Mouse (Mus musculus) subcutaneous adipose tissue, adult 2 months (tissue): Measurements from ENCODE around the gene Zfp74. TPM values are rescaled to one million over a fixed set of nuclear protein-coding genes. Genes with fewer than 3 reads are reported as not detected.

ENCODE experiments used
- polyA plus RNA-seq: library from polyadenylated mRNA; depleted of rRNA; stranded (reverse); fragments of >200 nt; gene quantifications from 2 replicates; pipeline ENCODE4 v1.2.3, GENCODE M21; 2012; ENCODE audit warnings: low replicate concordance; rRNA removed

The Zfp74 gene
- 4.5 and 9.0 TPM in 2 replicates for polyA plus RNA-seq

GRCm38 (mm10) chr7:29953513-29954401, at the start of gene Zfp74:
Zfp74 (minus strand) TSS chr7:29954089.

DNA sequence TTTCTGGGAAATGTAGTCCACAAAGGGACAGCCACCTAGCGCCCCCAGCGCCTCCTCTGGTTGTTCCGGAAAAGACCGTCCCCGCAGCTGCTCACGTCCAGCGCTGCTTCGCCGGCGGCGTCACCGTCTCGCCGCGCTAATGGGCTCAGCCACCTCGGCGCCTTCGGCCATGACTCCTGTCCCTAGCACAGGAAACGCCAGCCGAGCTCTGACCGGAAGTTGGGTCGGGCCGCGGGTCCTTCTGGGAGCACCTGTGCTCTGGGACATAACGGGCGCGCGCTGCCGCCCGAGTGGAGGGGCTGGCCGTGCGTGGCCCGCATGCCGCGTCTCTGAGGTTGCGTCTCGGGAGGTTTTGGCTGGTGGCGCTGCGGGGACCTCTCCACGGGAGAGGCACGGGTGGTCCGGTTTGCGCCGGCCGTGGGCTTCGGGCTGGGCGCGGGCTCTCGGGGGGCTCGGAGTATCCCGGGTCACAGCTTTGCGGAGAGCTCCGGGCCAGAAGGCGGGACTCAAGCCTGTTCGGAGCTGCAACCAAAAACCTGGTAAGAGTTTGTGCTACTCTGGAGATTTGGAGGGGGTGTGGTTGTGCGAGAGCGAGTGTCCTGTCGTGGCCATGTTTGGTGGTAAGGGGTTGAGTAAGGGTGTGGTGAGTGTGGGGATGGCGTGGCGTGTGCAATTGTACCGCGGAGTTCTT, 29.9 kb upstream of the Zfp74 start, which contains the start of gene Zfp568:
Gene Zfp568, plus strand, starts transcription at position 266 of the 691 bp plus-strand sequence.

DNA sequence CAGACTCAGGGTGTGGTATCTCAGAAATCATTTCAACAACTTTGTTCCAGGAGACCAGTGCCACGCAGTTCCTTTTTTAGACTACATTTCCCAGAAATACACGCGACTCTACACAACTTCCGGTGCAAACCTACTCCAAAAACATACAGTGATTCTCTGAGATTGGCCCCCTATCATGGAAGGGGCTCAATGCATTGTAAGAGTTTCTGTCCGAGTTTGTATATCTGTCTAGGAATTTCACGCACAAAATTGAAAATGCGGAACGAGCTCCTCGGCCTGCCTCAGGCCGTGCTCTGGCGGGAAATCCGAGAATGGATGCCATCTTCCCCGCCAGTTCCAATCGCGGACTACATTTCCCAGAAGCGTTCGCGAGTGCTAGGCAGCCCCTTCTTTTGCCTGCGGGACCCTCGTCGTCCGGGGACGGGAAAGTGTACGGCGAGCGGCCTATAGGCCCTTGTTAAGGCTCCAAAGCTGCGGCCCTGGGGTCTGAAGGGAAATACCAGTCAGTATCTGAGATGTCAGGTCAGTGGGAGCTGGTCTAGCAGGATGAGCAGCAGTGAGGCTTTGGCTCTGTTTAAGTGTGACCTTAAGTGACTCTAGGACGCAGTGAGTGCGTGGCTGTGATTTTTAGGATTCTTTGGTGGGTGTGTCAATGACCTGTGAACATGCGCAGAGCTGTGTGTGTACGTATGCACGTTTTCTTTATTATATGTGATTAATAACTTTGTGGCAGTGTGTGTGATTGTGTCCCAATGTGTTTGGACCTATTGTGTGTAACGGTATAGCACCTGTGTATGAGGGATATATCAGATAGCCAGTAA, 45.5 kb downstream of the Zfp74 start, which contains the start of gene Zfp383:
Gene Zfp383, plus strand, starts transcription at position 94 of the 821 bp plus-strand sequence.

DNA sequence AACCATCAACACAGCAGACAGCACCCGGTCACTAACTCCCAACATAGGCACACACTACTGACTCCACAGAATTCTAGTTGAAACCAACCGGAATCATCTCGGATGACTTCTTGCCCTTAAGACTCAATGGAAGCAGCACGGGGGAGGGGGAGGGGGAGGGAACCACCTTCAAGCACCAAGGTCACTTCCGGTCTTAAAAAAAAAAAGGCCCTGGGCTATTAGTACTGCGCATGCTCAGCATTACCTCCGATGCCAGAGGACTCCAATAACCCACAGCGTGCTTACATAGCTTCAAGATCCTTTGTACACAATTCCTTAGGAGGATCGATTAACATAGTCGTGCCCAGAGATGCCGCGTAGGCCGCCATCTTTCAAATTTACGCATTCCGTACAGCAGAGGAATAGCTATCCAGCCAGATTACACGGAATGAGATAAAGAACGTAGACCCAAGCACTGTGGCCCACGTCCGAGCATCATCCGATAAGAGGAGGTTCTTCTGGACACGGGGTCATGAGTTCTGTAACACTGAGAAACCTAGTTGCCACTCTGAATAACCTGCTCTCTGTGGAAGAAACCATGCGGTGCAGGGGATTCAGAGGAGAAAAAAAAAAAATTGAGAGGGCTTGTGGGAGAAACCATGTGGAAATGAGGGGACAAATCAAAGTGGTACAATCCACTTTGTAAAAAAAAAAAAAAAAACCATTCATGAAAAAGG, 47.8 kb downstream of the Zfp74 start, which contains the start of gene Zfp27:
Gene Zfp27, minus strand, starts transcription at position 607 of the 716 bp plus-strand sequence.

Other genes starting within 250 kb of the Zfp74 start
- gene Catsperg2, start 227.1 kb downstream of the Zfp74 start, polyA plus RNA-seq: not detected in 2 replicates
- gene Zfp84, start 185.5 kb downstream of the Zfp74 start, polyA plus RNA-seq: 3.8 and 8.0 TPM in 2 replicates
- gene Zfp30, start 170.1 kb downstream of the Zfp74 start, polyA plus RNA-seq: 1.7 and 3.9 TPM in 2 replicates
- gene Zfp790, start 138.0 kb downstream of the Zfp74 start, polyA plus RNA-seq: 2.6 and 4.0 TPM in 2 replicates
- gene Zfp940, start 100.4 kb downstream of the Zfp74 start, polyA plus RNA-seq: 0.39 and 1.1 TPM in 2 replicates
- 1.9 and 3.3 TPM in 2 replicates for gene Zfp420, start 94.1 kb downstream of the Zfp74 start, polyA plus RNA-seq
- gene Zfp27, start 47.5 kb downstream of the Zfp74 start, polyA plus RNA-seq: 3.1 and 6.1 TPM in 2 replicates
- 2.2 and 3.9 TPM in 2 replicates for gene Zfp383, start 45.9 kb downstream of the Zfp74 start, polyA plus RNA-seq
- 3.8 and 8.7 TPM in 2 replicates for gene Zfp568, start 29.9 kb upstream of the Zfp74 start, polyA plus RNA-seq
- 7.2 and 9.2 TPM in 2 replicates for gene Zfp14, start 97.3 kb upstream of the Zfp74 start, polyA plus RNA-seq
- 0.56 and 1.2 TPM in 2 replicates for gene Zfp82, start 118.8 kb upstream of the Zfp74 start, polyA plus RNA-seq
- not detected in 2 replicates for gene Gm26920, start 136.3 kb upstream of the Zfp74 start, polyA plus RNA-seq
- gene Zfp566, start 136.4 kb upstream of the Zfp74 start, polyA plus RNA-seq: 0.97 and 5.5 TPM in 2 replicates
- gene Zfp260, start 140.7 kb upstream of the Zfp74 start, polyA plus RNA-seq: 17.7 and 38.2 TPM in 2 replicates
- 1.5 and 4.0 TPM in 2 replicates for gene Zfp382, start 167.9 kb upstream of the Zfp74 start, polyA plus RNA-seq
- 13.9 and 30.8 TPM in 2 replicates for gene Zfp146, start 215.7 kb upstream of the Zfp74 start, polyA plus RNA-seq
- gene Cox7a1, start 230.1 kb upstream of the Zfp74 start, polyA plus RNA-seq: 28.7 and 105 TPM in 2 replicates
- gene Capns1, start 244.7 kb upstream of the Zfp74 start, polyA plus RNA-seq: 1,243 TPM in 2 replicates